Mouse (Mus musculus) liver, postnatal 0 days (tissue): ENCODE data around the gene Fibcd1. TPM values are rescaled to one million over a fixed set of nuclear protein-coding genes. Genes with fewer than 3 reads are reported as not detected.

ENCODE experiments used
- ATAC-seq: fragments of 200-750 bp; cut with Nextera tagmentation; 2 replicates; pipeline ENCODE4 v1.8.0; 2017; ENCODE audit warnings: mild to moderate bottlenecking, moderate library complexity
- DNase-seq: peaks from one replicate; pipeline ENCODE4 v3.0.0-alpha.2; 2016
- H3K27ac ChIP-seq: fragments of 300-500 bp; sonication (generic); 2 replicates; pipeline ENCODE4 v1.5.1; 2014; ENCODE audit warnings: antibody characterized with exemption, moderate library complexity, mild to moderate bottlenecking, low read depth
- H3K27me3 ChIP-seq: fragments of 300-500 bp; sonication (generic); 2 replicates; pipeline ENCODE4 v1.6.1; 2014; ENCODE audit warnings: low read length, control low read depth, mixed read lengths; ENCODE audit not compliant: insufficient read depth
- H3K36me3 ChIP-seq: fragments of 300-500 bp; sonication (generic); replicated peaks from 2 replicates; pipeline ENCODE4 v1.6.1; 2014; ENCODE audit warnings: mild to moderate bottlenecking, control low read depth, low read length, moderate library complexity, mixed read lengths; ENCODE audit not compliant: insufficient read depth
- H3K4me1 ChIP-seq: fragments of 300-500 bp; sonication (generic); 2 replicates; pipeline ENCODE4 v1.6.1; 2014; ENCODE audit warnings: antibody characterized with exemption, mild to moderate bottlenecking, control low read depth; ENCODE audit not compliant: insufficient read depth
- H3K4me2 ChIP-seq: fragments of 300-500 bp; sonication (generic); 2 replicates; pipeline ENCODE4 v1.6.1; 2014; ENCODE audit warnings: low read depth, mild to moderate bottlenecking, low read length, moderate library complexity, mixed read lengths
- H3K4me3 ChIP-seq: fragments of 300-500 bp; sonication (generic); 2 replicates; pipeline ENCODE4 v1.5.1; 2014; ENCODE audit warnings: low read depth, low read length
- H3K9ac ChIP-seq: fragments of 300-500 bp; sonication (generic); replicated peaks from 2 replicates; pipeline ENCODE4 v1.6.1; 2014; ENCODE audit warnings: mild to moderate bottlenecking, moderate library complexity
- H3K9me3 ChIP-seq: fragments of 300-500 bp; sonication (generic); 2 replicates; pipeline ENCODE4 v1.6.1; 2016; ENCODE audit warnings: mild to moderate bottlenecking, control low read depth, low read length, mixed read lengths
- CTCF ChIP-seq: sonication (generic); IDR thresholded peaks from 2 replicates; pipeline ENCODE4 v1.5.1; 2016; ENCODE audit warnings: antibody characterized with exemption, low read depth
- EP300 ChIP-seq: IDR thresholded peaks from 2 replicates; pipeline ENCODE4 v1.6.1; 2016; ENCODE audit warnings: antibody characterized with exemption, low read depth, mild to moderate bottlenecking
- WGBS: fragments of 180-500 bp; shearing (Covaris S2); extraction: QIAGEN DNeasy Blood & Tissue Kit; methylation state at CpG from one replicate; pipeline ENCODE4 v1.1.7; 2014; ENCODE audit not compliant: insufficient replicate concordance; 5-methylcytosine and 5-hydroxymethylcytosine counted together
- polyA plus RNA-seq: library from polyadenylated mRNA; unstranded; fragments of >200 nt; fragmentation: Nextera tagmentation; extraction: Ambion mirVana; gene quantifications from 2 replicates; pipeline ENCODE4 v1.2.1, GENCODE M21; 2015

Gene Fibcd1
- polyA plus RNA-seq, 1 experiment from 2014 or later = not detected

DNA sequence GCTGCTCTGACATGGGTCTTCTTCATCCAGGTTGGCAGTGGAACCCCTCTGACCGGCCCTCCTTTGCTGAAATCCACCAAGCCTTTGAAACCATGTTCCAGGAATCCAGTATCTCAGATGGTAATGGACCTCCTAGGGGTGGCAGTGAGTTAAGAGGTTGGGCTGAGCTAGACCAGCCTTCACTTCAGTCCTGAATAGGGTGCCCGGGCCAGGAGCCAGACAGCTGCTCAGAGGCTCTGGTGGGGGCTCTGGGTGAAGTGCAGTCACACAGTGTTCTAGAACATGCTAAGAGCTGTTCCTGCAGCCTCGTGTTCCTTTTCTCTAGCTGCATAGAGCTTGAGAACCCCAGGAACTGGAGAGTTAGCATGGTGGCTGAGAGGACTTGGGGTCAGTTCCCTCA lies 48.9 kb downstream of the Fibcd1 start:
- no peaks in the 10 kb centered on the region for H3K9me3 ChIP-seq

DNA sequence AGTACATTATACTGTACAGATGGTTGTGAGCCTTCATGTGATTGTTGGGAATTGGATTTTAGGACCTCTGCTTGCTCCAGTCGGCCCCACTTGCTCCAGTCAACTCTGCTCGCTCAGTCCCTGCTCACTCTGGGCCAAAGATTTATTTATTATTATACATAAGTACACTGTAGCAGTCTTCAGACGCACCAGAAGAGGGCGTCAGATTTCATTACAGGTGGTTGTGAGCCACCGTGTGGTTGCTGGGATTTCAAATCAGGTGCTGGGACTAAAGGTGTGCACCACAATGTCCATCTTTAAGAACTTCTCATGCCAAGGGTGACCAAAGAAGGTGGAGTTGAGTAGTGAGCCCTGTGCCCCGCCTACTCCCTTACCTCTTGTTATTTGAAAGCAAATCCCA lies 53.2 kb downstream of the Fibcd1 start:
- peaks cover 63% of the 10 kb centered on the region for H3K36me3 ChIP-seq
- TF ChIP-seq CTCF (peak; percentile 36), EP300 (no peak)
- no peaks in the 10 kb centered on the region for H3K4me1 ChIP-seq
- no peak overlapping the region for H3K27ac ChIP-seq
- no peak overlapping the region for H3K4me2 ChIP-seq
- H3K9me3 ChIP-seq = no peaks in the 10 kb centered on the region
- no peak overlapping the region for H3K9ac ChIP-seq
- ATAC-seq (no peak), DNase-seq (no peak)
- H3K4me3 ChIP-seq = no peak overlapping the region
- no peaks in the 10 kb centered on the region for H3K27me3 ChIP-seq
- 68% methylated on average over 6 of the region's 6 CpGs for WGBS

More for the DNA sequence above, 48.9 kb downstream of the Fibcd1 start:
- TF ChIP-seq CTCF = no peak
- H3K4me3 ChIP-seq = no peak overlapping the region
- no peaks in the 10 kb centered on the region for H3K4me1 ChIP-seq
- ATAC-seq (no peak), DNase-seq (no peak)
- H3K36me3 ChIP-seq = peaks cover 74% of the 10 kb centered on the region
- WGBS = 76% methylated on average over 3 of the region's 3 CpGs
- H3K27me3 ChIP-seq = no peaks in the 10 kb centered on the region
- H3K4me2 ChIP-seq = no peak overlapping the region
- H3K27ac ChIP-seq = no peak overlapping the region
- H3K9ac ChIP-seq = no peak overlapping the region

DNA sequence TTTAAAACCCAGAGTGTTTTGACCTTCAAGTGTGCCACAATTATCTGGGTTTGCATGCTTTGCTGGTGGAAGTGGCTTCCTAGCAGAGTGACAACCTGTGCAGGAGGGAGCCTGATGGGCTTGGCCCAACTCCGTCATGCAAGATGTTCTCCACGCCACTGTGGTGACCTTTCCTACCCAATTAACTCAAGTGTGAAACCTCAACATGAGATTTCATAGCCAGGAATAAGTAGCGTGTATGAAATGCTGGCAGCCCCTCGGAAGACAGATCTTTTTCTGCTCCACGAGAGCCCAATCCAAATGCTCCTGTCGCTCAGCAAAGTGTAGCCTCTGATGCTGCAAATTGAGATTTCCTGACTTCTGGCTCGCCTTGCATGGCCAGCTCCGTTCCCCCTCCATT lies 54.5 kb downstream of the Fibcd1 start:
- Histone ChIP-seq H3K4me3 (no peak overlapping the region), H3K9ac (no peak overlapping the region), H3K4me2 (no peak overlapping the region), H3K27ac (no peak overlapping the region), H3K4me1 (no peaks in the 10 kb centered on the region), H3K36me3 (peaks cover 57% of the 10 kb centered on the region), H3K27me3 (no peaks in the 10 kb centered on the region), H3K9me3 (no peaks in the 10 kb centered on the region)
- DNase-seq (no peak), ATAC-seq (no peak)
- TF ChIP-seq CTCF (no peak), EP300 (no peak)
- 82% methylated on average over 8 of the region's 8 CpGs for WGBS

GRCm38 (mm10) chr2:31790728-31791251 lies 55.0 kb downstream of the Fibcd1 start:
- H3K4me3 ChIP-seq = no peak overlapping the region
- H3K36me3 ChIP-seq = peaks cover 57% of the 10 kb centered on the region
- H3K9ac ChIP-seq = no peak overlapping the region
- H3K4me2 ChIP-seq = no peak overlapping the region
- no peaks in the 10 kb centered on the region for H3K4me1 ChIP-seq
- no peaks in the 10 kb centered on the region for H3K9me3 ChIP-seq
- WGBS = 86% methylated on average over 13 of the region's 13 CpGs
- H3K27me3 ChIP-seq = no peaks in the 10 kb centered on the region
- DNase-seq (no peak), ATAC-seq (no peak)
- no peak overlapping the region for H3K27ac ChIP-seq
- no peak for TF ChIP-seq EP300
- no peak for TF ChIP-seq CTCF

DNA sequence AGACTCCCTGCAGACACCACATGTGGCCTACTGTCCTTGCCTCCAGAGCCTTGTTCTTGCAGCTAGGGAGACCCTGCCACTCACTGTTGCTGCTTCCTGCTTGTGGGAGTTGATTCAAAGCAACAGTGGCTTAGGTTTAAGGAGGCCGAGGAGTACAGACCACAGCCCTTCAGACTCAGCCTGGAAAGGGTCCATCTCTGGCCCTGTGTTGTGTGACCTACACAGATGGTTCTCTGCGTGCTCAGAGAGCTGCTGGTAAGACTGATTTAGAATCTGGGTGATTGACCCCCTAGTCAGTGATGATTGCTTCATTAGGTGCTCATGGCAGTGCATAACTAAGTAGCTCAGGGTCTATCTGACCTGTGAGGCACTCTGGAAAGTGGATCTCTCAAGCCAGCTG lies 56.6 kb downstream of the Fibcd1 start:
- TF ChIP-seq CTCF (no peak), EP300 (no peak)
- 78% methylated on average over 2 of the region's 2 CpGs for WGBS
- Histone ChIP-seq H3K27ac (no peak overlapping the region), H3K9me3 (no peaks in the 10 kb centered on the region), H3K4me1 (no peaks in the 10 kb centered on the region), H3K27me3 (no peaks in the 10 kb centered on the region), H3K9ac (no peak overlapping the region), H3K4me2 (no peak overlapping the region), H3K36me3 (peaks cover 61% of the 10 kb centered on the region), H3K4me3 (no peak overlapping the region)
- ATAC-seq = no peak
- DNase-seq = no peak

DNA sequence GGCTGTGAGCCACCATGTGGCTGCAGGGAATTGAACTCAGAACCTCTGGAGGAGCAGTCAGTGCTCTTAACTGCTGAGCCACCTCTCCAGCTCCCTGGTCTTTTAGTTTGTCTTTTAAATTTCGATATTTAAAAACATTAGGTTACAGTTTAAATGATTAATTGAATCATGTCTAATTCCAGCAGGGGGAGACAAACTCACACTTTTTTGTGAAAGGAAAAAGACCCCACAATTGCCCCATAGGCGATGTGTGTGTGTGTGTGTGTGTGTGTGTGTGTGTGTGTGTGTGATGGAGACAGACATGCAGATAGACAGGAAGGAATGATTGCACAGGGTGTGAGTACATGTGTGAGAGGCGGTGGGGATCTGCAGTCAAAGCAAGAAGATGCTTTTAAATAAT lies 57.6 kb downstream of the Fibcd1 start:
- no peak for ATAC-seq
- Histone ChIP-seq H3K9me3 (no peaks in the 10 kb centered on the region), H3K27ac (no peak overlapping the region), H3K9ac (no peak overlapping the region), H3K4me3 (no peak overlapping the region), H3K4me1 (no peaks in the 10 kb centered on the region), H3K36me3 (peaks cover 63% of the 10 kb centered on the region), H3K4me2 (no peak overlapping the region), H3K27me3 (no peaks in the 10 kb centered on the region)
- 0 out of 2 replicates have a peak, but pooled peaks have one; percentile 25 for TF ChIP-seq CTCF
- no peak for TF ChIP-seq EP300
- DNase-seq = no peak
- 78% methylated on average over 3 of the region's 3 CpGs for WGBS

- H3K36me3 ChIP-seq = peaks cover 60% of the 10 kb centered on the region
- no peak for ATAC-seq
Measured at GRCm38 (mm10) chr2:31787029-31787428, 58.8 kb downstream of the Fibcd1 start.

More at GRCm38 (mm10) chr2:31787029-31787428, 58.8 kb downstream of the Fibcd1 start:
- no peak overlapping the region for H3K27ac ChIP-seq
- TF ChIP-seq CTCF (peak; percentile 92), EP300 (no peak)
- H3K9me3 ChIP-seq = no peaks in the 10 kb centered on the region
- no peaks in the 10 kb centered on the region for H3K4me1 ChIP-seq
- H3K9ac ChIP-seq = no peak overlapping the region
- H3K4me2 ChIP-seq = no peak overlapping the region
- no peaks in the 10 kb centered on the region for H3K27me3 ChIP-seq
- H3K4me3 ChIP-seq = no peak overlapping the region
- peak; percentile 83 for DNase-seq
- 25% methylated on average over 7 of the region's 7 CpGs for WGBS
